ENCODE assay signal across 8 mouse cellular contexts in genomic region chr1:78567834-78568507, GRCm38 (mm10). TPM values are rescaled to one million over a fixed set of nuclear protein-coding genes. Genes with fewer than 3 reads are reported as not detected.
DNase-seq lines count a peak whose midpoint lies in the region; TF ChIP-seq lines count a peak whose summit lies in the region.
"Had no signal": no experiment of that assay in that cellular context is flagged by ENCODE, and none has a peak within 500 bp of the region (broad histone marks: within the 10 kb centered on the region; RNA-seq: fewer than 3 reads in every experiment).

No protein-coding gene starts in this region.

- TF ChIP-seq EP300 in heart, adult 2 months (IDR thresholded peaks at IDR 0.05; ENCODE audit: insufficient read depth, low read depth, low read length), result no peak

- no peaks in the 10 kb centered on the region for H3K36me3 ChIP-seq in heart, adult 2 months (ENCODE audit: control insufficient read depth, insufficient read depth, low read length)

- no peaks in the 10 kb centered on the region for H3K27me3 ChIP-seq in heart, adult 2 months (ENCODE audit: control insufficient read depth, insufficient read depth, low read length)

- intact Hi-C loops in heart, adult 2 months (cut with DNase I), result no loop called here

- peak; percentile 10 for DNase-seq in lung, postnatal 14 days
- DNase-seq in lung, postnatal 4 days, result no peak
- DNase-seq in cerebellum, adult 8-10 months, result peak; percentile 64
- peak; percentile 30 to 57 for DNase-seq in heart, adult 2 months
- DNase-seq in lung, postnatal 36 days, result peak; percentile 10
- DNase-seq in c-Kit-positive CD71-positive TER-119-positive erythroid progenitor cells, embryonic 14.5 days (ENCODE audit: low spot score), result no peak
- DNase-seq in layer of hippocampus, postnatal 25 days (ENCODE audit: extremely low spot score in 1 of 2, low spot score in 1 of 2), result no peak

- WGBS in heart, adult 2 months, result 19% methylated on average over 8 of the region's 8 CpGs

- H3K4me1 ChIP-seq in heart, adult 2 months (ENCODE audit: control insufficient read depth, insufficient read depth, low read length), result peaks cover 5% of the 10 kb centered on the region

- no peak for TF ChIP-seq POLR2A in heart, adult 2 months (IDR thresholded peaks at IDR 0.05; ENCODE audit: insufficient read depth, low read depth, low read length)

- peak overlapping the region; percentile 17 for H3K27ac ChIP-seq in heart, adult 2 months

- no peak overlapping the region for H3K4me3 ChIP-seq in heart, adult 2 months

- no peak for TF ChIP-seq CTCF in heart, adult 2 months (IDR thresholded peaks at IDR 0.05)

- H3K79me2 ChIP-seq in heart, adult 2 months (replicated peaks; ENCODE audit: control insufficient read depth, insufficient read depth, low read length), result no peaks in the 10 kb centered on the region

- H3K9ac ChIP-seq in heart, adult 2 months (ENCODE audit: low read depth, low read length), result no peak overlapping the region

RNA-seq across cellular contexts. Expression of gene BC035947, which starts 56.0 kb away (rescaled TPM):
- total RNA-seq in heart, adult 2 months (2021), result not detected
- polyA plus RNA-seq in heart, adult 2 months (2012; rRNA removed), result 0.08 TPM in 1 of 2 replicates, not detected in the other
- total RNA-seq in layer of hippocampus, postnatal 25 days (2021), result under 1 TPM; 0.26 to 0.27 TPM

RNA-seq across cellular contexts. Expression of gene Mogat1, which starts 57.2 kb away (rescaled TPM):
- total RNA-seq in heart, adult 2 months (2021), result not detected
- polyA plus RNA-seq in heart, adult 2 months (2012; rRNA removed), result 0.82 and 3.1 TPM in 2 replicates
- under 1 TPM; 0.66 to 0.80 TPM for total RNA-seq in layer of hippocampus, postnatal 25 days (2021)
- total RNA-seq: layer of hippocampus, postnatal 14 days had no signal

Comparison
In these comparisons a context has a peak if more than half of its experiments do, and no peak if none do; other contexts are left out.
1. DNase-seq: peak in lung, postnatal 14 days (single experiment), cerebellum, adult 8-10 months (single experiment), heart, adult 2 months (2 of 2) and lung, postnatal 36 days (single experiment); none in lung, postnatal 4 days (0 of 2), c-Kit-positive CD71-positive TER-119-positive erythroid progenitor cells, embryonic 14.5 days (single experiment) and layer of hippocampus, postnatal 25 days (0 of 2).